Mouse (Mus musculus) 3T3-L1 (cell line): ENCODE results near the gene Ldb2.

Source experiments
- DNase-seq: peaks from one replicate; pipeline ENCODE4 v3.0.0-alpha.2; 2015; ENCODE audit warnings: low read depth, low spot score

Ldb2 gene

DNA sequence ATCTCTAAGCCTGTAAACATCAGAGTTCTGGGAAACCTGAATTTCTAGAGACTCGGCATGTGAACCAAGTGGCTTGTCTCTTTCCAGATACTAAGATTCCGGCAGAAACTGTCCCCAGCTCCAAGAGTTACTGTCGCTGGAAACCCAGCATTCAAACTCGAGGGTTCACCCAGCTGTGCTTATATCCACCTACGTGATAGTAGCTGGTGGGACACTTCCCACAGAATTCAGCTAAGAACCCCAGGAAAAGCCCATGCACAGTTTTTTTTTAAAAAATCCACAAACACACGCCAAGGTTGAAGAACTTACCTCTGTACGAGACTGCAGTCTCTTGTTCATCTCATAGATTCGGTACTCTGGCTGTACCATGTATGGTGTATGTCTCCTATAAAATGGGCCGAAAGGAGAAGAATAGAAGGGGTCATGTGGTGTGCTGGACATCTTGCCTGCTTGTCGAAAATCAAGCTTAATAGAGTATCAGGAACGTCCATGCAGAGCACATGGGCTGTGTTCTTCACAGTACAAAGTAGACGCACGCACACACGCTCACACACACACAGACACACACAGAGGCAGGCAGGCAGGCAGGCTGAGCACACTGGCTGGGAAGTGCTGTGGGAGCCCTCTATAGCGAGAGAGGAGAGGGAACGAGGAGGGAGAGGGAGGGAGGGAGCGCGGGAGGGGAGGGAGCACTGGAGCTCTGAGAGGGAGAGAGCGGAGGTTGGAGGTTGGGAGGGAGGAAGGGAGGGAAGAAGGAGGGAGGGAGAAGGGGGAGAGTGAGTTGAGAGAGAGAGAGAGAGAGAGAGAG, at the start of gene Ldb2:
TSS of gene Ldb2 (minus strand) at position 628 of the 808 bp plus-strand sequence.
- no peak for DNase-seq

DNA sequence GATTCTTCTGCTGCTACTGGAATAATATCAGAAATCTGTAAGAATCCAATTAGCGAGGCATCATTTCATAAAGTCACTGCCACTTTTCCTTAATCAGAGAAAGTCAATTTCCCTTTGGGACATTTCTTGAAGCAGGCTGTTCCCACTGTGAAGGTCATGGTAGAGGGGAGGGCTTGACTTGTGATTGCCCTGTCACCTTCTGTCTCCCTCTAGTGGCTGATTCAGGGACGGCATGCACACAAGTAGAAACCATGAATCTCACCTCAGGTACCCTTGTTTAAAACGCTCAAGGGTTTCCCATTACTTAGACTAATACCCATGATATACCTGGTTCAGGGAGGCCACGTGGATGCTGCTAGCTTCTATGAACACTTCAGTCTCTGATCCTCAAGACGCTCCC, 31.8 kb upstream of the Ldb2 start:
- DNase-seq: peak; percentile 24

DNA sequence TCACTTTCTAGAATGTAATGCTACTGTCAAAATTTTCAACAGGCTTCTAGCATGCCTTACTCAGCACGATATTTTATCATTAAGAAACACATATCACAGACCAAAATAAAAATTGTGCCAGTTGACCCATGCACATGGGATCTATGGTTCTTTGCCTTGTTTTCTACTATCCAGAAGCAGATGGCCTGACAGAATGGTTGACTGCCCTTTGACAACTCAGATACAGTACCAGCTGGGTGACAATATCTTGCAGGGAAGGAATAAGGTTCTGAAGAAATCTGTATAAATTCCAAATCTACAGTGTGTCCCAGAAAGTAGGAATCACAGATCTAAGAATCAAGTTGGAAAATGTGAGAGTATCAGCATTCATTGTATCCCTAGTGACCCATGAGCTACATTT, 16.0 kb upstream of the Ldb2 start:
- DNase-seq: no peak

DNA sequence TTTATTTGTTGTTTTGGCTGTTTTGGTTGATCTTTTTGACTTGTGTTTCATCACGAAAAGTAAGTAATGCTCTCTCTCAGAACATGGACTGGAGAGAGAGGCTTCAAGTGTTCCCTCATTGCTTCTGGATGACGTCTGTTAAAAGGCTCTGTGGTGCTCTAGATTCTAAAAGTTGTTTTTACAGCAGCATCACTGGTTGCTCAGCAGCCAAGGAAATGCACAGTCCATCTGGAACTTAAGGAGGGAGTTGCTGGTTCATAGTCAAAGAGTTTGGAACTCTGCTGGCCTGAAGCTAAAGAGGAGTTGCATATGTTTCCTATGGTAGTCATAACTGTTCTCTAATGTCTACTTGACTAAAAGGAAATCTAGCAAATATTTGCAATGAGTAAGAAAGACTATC, 6.5 kb upstream of the Ldb2 start:
- DNase-seq: no peak

DNA sequence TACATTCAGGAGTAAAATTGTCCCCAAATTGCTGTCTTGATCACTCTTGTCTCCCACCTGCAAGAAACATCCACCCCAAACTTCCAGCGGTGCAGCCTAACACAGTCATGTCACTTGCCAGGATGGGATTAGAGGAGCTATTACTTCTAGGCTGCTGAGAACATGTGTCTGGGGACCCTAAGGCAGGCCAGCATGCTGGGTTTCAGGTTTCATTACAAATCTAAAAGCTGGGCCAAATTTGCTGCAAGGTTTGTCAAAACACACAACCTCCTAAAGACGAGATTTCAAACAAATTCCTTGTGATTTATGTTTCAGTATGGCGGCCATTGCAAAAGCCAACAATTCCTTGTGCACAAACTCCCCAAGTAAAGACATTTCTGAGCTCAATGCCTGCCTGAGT, 1.6 kb upstream of the Ldb2 start:
- DNase-seq: peak; percentile 7

DNA sequence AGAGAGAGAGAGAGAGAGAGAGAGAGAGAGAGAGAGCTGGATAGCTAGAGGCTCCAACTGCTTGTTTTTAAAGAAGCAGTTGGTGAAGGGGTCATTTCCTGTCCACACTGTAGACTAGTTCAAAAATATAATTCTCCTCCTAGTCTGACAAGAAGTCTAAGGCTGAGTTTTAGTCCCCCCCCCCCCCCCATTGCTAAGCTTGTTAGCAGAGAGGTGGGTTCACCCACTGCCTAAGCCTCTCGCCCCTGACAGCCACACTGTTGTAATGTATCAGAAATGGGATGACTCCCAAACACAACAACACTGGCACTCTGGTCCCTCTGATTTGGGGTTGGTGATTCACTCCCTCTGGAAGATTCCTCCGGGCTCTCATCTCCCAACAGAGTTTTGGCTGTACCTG, 381 bp upstream of the Ldb2 start:
- DNase-seq: peak; percentile 28

DNA sequence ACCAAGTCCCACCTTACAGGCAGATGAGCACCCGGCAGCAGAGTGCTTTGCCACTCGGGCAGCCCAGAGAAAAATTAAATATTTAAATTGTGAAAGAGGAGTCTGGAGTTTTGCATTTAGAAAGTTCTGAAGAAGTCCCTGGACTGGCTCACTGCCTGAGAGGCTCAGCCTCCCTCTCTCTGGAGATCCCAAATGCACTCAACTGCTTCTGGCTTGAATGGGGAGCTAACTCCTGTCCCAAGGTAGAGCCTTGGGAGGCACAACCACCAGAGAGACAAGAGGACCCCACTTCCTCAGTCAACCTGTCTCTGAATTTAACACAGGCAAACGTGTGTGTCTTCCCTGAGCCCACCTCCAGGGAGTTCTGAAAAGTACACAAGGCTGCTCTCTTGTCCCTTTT, 987 bp downstream of the Ldb2 start:
- DNase-seq: no peak

DNA sequence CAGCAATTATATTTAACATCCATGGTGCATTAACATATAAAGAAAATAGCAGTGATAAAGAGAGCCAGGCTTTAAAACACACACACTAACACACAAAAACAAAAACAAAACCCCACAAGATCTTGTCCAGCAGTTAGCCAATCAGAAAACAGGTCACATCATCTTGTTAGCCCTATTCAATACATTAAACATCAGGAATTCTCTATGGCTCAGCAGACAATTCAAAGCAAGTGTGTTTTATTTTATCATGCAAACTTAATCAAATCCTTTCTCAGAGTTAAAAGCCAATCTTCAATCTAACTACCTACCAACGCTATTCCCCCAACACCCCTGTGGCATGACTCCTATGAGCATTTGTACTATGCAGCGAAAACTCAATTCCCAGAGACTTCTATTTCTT, 1.4 kb downstream of the Ldb2 start:
- DNase-seq: no peak

DNA sequence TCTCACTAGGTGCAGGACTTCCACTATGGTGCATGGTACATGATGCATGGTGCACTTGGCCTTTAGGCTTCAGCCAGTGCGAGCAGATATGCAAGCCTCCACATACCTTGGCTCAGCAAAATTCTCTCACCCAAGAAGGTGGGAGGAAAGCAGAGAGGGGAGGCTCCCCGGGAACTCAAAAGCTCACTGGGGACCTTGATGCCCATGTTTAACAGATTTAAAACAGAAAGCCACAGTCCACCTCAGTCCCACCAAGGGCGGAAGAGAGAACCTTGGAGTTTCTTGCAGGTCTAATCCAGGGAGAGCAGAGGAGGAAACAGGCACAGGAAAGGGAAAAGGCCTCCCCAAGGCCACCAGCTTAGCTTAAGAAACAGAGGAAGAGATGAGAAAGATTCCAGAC, 14.9 kb downstream of the Ldb2 start:
- no peak for DNase-seq

DNA sequence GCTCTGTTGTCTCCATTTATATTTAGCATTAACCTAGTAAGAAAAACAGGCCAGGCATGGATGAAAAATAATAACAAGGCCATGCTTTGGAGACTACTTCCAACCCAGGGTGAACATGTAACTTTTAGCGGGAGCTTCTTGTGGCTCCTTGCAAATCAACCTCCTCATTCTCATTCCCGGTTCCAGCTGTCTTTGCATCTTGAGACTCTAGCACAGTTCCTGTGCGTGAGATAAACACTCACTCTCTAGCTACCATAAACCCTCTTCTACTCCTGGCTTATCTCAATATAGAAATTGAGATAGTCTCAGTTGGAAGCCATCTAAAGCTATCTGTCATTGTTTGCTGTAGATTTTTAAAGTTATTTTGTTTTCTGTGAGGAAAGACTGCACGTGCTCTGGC, 20.1 kb downstream of the Ldb2 start:
- DNase-seq: no peak

DNA sequence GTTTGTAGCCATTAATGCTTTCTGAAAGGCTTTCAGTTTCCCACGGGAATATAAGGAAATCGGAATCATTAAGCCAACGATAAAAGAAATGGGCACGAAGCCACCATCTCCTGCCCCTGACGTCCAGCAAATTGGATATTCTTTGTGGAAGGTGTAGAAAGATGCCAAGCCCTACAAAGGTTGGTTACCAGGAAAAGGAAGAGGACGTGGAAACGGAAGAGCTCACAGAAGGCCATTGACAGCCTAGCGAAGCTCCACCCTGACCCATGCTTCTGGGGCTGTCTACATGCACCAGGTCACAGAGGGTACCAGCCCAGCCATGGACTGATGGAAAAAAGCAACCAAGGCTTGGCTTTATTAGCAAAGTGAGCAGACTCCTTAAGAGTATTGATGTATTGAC, 31.0 kb downstream of the Ldb2 start:
- no peak for DNase-seq

DNA sequence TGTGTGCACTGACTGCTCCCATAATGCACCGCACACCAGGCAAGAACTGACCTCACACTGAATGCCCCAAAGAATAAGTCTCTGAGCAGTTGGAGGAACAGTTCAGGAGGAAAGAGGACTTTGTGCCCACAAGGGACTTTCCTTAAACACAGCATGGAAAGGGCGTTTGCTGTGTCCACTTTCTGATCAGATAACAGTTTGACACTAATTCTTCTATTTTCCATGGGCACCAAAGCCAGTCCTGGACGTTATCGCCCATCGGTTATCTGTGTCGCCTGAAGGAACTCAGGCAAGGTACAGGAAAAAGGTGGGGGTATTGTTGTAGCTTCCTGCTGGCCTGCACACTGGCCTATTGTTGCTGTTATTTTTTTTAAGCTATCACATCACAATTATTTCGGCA, 34.6 kb downstream of the Ldb2 start:
- no peak for DNase-seq

DNA sequence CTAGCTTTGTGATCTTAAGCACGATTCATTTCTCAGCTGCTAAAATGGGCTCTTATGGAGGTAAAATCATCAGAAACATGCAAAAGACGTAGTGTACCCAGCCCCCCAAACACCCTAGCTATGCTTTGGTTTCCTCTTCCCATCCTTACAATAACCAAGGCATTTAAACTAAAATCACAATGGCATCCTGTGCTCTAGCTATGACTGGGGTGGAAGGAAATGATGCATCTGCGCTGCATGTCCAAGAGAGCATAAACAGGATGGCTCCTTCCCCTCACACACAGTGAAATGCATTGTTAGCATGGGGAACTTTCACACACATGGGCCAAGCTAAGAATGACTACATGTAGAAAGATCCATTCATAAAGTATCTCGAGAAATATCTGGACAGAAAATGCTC, 40.3 kb downstream of the Ldb2 start:
- no peak for DNase-seq

DNA sequence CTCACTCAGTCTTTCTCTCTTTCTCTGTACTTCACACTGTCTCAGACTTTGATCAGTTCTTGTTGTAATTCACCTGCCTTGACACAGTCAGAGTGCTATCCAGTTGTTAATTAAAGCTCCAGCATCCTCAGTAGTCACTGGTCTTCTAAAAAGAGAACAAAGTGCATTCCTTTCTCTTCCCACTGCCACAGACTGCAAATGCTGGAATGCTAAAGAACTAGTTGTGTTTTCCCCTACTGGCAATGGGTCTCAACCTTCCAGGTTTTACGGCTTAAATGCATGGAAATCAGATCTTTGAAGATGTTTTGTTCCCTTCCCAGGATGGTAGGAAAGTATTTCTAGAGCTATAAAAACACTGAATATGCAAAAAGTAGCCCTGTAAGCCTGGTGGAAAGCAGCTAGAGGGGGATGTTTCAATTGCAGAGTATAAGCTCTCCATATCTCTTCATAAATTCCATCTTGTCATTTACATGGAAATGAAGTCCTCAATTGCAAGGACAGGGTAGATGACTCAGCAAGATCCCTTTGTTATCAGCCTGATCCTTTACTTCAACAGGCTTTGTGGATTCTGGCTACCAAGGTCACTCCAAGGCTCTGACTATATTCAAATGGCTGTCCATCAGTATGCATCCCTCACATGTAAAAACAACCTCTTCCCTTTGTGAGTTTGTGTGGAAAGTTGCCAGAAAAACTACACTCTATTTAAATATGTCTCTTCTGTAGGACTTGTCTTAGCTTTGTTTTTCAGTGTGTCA, 45.1 kb downstream of the Ldb2 start:
- peak; percentile 9 for DNase-seq

DNA sequence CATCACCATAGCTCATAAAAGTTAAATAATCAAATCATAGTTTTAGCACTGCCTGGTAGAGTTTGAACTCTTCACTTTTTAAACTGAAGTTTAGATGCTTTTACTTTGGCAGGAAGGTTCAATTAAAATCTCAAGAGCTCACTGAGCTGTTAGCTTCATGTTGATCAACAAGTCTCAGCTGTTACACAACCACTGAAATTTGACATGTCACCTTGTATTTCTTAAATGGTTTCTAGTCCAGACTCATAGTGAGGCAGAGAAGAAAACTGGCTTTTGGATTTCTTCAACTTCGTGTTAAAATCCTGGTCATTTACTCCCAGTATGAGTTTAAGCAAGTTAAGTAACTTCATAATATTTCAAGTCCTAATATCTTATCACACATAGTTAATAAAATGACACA, 53.8 kb downstream of the Ldb2 start:
- no peak for DNase-seq

DNA sequence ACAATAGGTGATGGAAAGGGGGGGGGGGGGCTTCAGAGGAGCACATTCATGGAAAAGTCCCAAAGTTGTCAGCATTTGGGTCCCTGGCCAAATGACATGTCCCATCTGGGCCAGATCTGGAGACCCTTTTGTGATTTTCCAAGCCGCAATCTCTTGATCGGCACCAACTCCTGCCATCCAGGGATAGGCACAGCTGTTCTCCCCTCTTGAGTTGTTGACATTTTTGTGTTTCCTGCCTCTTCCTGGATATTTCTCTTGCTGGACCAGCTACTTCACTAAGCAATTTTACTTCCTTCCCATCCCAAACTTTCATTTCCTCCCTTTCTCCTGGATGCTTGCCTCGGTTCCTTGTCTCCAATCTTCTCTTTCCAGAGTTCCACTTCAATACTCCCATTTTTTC, 63.1 kb downstream of the Ldb2 start:
- DNase-seq: no peak

DNA sequence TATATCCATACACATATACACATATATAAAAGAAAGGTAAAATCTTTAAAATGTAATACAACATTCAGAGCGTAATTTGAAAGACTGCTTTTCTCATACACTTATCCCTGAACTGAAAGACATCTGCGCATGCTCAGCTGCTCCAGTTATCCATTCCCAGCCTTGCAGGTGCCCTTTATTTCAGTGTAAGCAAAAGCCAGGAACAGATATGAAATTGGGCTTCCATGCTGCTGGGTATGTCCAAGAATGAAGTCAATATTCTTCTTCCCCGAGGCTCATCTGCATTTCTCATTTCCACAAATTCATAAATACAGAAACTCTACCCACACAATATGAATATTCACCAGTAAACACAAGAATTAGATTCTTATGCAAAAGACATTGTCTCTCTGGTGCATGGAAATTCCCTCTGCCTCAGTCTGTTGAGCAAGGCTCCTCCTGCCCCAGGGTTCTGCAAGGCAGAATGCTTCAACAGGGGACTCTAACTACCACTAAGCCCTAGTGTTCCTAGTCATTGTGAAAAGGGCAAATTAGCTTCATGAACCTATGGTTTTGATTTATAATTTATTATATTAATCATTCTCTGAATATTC, 65.3 kb downstream of the Ldb2 start:
- DNase-seq: no peak

DNA sequence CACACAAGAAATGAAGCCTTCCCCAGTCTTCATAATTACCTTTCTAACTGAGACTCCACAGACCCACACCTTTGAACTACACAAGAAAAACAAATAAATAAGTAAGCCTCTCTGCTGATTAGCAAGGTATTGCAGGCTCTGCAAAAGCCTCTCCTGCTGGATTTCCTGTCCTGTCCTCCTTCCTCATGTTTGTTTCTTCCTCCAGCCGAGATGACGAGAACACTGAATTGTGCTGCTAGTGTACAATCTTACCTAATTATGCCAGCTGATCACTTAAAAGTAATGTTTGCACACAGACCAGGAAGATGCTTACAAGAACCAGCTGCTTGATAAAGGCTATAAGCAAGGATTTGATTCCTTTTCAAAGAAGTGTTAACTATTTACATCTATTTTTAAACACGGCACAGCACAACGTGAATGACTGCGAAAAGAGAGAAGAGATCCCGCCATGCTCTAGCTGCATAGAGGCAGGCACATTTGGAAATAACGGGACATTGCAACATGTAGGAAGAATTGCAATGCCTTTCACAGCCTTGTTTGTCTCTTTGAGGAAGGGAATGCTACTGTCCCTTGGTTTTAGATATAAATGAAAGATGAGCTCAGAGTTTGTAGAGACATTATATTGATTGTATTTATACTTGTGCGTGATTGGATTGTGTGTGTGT, 69.7 kb downstream of the Ldb2 start:
- DNase-seq: no peak

DNA sequence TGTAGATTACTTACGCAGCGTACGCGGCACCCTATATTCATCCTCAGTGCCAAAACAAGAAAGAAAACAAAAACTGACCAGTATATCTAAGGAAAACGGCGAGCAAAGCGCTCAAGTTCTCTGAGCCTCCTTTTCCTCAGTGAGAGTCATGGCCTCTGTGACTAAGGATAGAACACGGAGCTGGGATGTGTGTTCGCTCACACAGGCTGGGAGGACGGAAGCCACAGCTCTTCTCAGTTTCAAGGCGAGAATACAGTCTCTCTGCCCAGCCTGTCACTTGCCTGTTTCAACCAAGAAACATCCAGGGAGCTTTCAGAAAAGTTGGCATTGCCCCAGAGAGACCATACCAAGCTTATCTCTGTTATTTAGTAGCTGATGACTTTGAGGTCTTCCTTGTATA, 71.5 kb downstream of the Ldb2 start:
- DNase-seq: no peak

DNA sequence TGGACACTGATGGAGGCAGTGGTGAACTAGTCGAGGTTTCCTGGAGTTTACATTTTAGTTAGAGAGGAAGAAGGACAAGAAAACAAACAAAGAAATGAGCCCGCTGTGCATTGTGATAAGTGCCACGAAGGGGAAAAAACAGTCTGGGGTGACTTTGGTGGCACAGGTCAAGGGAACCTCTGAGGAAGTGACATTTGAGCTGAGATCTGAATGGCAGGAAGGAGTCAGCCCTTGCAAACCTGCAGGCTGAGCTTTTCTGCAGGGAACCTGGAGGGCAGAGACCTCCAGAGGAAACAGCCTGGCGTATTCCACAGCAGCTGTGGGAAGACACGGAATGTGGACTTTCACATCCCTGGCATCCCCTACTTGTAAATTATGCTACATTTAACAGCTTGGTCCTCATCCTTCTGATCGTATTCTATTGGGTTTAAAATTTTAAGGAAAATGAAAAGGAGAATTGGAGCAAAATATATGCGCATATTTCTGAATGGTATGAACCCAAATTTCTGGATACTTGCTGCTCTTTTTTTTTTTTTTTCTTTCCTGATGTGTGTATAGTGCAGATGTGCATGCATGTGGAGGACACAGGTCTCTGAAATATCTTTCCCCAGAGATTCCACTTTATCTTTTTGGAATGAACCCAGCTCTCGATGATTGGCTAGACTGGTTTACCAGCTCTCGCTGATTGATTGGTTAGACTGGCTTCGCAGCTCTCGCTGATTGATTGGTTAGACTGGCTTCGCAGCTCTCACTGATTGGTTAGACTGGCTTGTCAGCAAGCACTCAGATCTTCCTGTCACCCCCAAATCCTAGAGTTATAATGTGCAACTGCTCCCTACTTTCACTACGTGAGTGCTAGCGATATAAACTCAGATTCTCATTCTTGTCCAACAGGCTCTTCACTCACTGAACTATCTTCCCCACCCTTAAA, 72.7 kb downstream of the Ldb2 start:
- no peak for DNase-seq

DNA sequence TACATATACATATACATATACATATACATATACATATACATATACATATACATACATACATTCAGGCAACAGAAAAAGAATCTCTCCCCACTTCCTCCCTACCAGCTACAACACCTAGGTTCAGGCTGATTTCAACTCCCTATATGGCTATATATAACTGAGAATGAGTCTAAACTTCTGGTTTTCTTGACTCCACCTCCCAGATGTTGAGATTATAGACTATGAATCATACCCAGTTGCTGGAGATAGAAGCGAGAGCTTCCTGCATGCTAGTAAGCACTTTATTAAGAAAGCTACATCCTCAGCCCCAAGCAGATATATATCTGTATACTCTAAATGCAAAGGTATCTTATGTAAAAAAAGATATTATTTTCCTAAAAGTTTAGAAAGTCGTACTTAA, 74.0 kb downstream of the Ldb2 start:
- DNase-seq: peak; percentile 27
